Mouse (Mus musculus): Measurements from ENCODE around the gene Mthfd1l.

DNA sequence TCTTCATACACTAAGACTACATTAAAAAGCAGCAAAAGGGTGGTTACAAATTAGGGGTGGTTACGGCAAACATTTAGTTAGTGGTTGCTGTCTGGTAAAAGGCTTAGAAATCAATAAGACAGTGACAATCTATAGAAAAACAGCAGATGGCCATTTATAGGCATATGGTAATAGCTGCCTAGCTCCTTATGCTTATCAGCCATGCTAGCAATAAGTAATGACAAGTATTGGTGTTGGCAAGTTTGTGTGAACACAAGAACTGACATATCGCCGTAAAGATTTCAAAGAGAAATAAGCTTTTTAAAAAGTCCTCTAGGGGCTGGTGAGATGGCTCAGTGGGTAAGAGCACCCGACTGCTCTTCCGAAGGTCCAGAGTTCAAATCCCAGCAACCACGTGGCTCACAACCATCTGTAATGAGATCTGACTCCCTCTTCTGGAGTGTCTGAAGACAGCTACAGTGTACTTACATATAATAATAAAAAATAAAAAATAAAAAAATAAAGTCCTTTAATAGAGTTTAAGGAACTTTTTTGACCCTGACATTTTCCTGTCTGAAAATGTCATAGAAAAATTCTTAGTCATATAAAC, 17.5 kb downstream of the Mthfd1l start:
- TF ChIP-seq CTCF (conservative IDR thresholded peaks at IDR 0.05; ENCODE audit: low read length), result no peak
- no peak for TF ChIP-seq POU5F1 (IDR thresholded peaks at IDR 0.05; ENCODE audit: borderline replicate concordance, low read length)
- TF ChIP-seq NANOG (IDR thresholded peaks at IDR 0.05; ENCODE audit: borderline replicate concordance, low read length), result no peak
